Mouse (Mus musculus): ENCODE data around the gene Gm12887.

Gene Gm12887

DNA sequence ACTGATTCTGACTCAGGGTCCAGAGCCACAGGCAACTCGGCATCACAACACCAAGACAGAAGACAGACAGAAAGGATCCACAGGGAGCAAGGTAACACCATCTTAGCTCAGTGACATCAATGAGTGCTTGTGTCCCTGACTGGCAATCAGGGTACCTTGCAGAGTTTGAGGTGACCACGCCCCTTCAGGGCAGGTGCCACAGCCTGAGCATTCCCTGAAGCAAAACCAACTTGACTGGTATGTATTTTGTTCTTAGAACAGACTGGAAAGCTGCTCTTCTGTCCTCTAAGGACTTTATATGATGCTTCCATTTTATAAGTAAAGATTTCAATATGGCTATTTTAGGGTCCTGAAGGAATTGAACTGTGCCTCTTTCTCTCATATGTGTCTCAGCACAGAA, at the start of gene Gm12887:
TSS of gene Gm12887 (minus strand) at position 101 of the 400 bp plus-strand sequence.
- no peak for DNase-seq (ENCODE audit: low spot score in 2 of 2)

DNA sequence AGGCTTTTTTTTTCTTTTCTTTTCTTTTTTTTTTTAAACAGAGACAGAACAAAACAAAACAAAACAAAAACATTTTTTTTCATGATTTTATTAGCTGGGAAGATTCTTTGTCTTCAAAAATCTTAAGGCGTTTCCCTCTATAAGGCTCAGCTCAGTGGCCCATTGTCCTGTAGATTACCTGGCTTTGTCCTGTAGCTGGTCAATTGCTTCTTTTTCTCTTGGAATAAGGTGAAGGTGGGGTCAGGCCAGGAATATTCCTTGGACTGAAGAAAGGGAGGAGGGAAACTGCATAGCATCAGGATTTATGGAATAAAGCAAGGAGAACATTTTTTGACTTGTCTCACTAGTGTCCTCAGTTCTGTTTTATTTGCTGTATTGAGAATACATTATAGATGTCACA, 35.1 kb upstream of the Gm12887 start:
- no peak for DNase-seq (ENCODE audit: low spot score in 2 of 2)

All from urinary bladder, postnatal 36 days (tissue).